Mouse (Mus musculus): ENCODE data around the gene Rpl11.
"Not testable (repeated sequence)": the region's sequence is repeated elsewhere in the genome, so short reads cannot be mapped to it uniquely, and the experiment has no call there.

Gene Rpl11

GRCm38 (mm10) chr4:136070592-136070991 lies 17.4 kb upstream of the Rpl11 start:
- no peak for DNase-seq (ENCODE audit: low spot score)

GRCm38 (mm10) chr4:136069954-136070353 lies 16.7 kb upstream of the Rpl11 start:
- peak; percentile 91 for DNase-seq (ENCODE audit: low spot score)

- DNase-seq (ENCODE audit: low spot score), result no peak
These were observed 16.1 kb upstream of the Rpl11 start for GRCm38 (mm10) chr4:136069313-136069712.

- no peak for DNase-seq (ENCODE audit: low spot score)
These were observed 9.9 kb upstream of the Rpl11 start for GRCm38 (mm10) chr4:136063143-136063542.

GRCm38 (mm10) chr4:136059800-136060488 lies 6.7 kb upstream of the Rpl11 start:
- DNase-seq (ENCODE audit: low spot score), result not testable (repeated sequence)

GRCm38 (mm10) chr4:136057916-136058315 lies 4.7 kb upstream of the Rpl11 start:
- DNase-seq (ENCODE audit: low spot score), result no peak

- no peak for DNase-seq (ENCODE audit: low spot score)
These were observed 2.8 kb upstream of the Rpl11 start for GRCm38 (mm10) chr4:136056030-136056429.

- no peak for DNase-seq (ENCODE audit: low spot score)
These were observed 615 bp upstream of the Rpl11 start for GRCm38 (mm10) chr4:136053843-136054242.

GRCm38 (mm10) chr4:136052534-136053246 lies 538 bp downstream of the Rpl11 start:
- DNase-seq (ENCODE audit: low spot score), result no peak

GRCm38 (mm10) chr4:136052060-136052459 lies 1.2 kb downstream of the Rpl11 start:
- DNase-seq (ENCODE audit: low spot score), result no peak

GRCm38 (mm10) chr4:136050226-136050625 lies 3.0 kb downstream of the Rpl11 start:
- DNase-seq (ENCODE audit: low spot score), result no peak

- DNase-seq (ENCODE audit: low spot score), result no peak
These were observed 4.8 kb downstream of the Rpl11 start for GRCm38 (mm10) chr4:136048291-136049032.

GRCm38 (mm10) chr4:136047626-136048025 lies 5.6 kb downstream of the Rpl11 start:
- DNase-seq (ENCODE audit: low spot score), result no peak

GRCm38 (mm10) chr4:136046888-136047287 lies 6.3 kb downstream of the Rpl11 start:
- no peak for DNase-seq (ENCODE audit: low spot score)

- no peak for DNase-seq (ENCODE audit: low spot score)
These were observed 8.1 kb downstream of the Rpl11 start for GRCm38 (mm10) chr4:136045091-136045490.

- DNase-seq (ENCODE audit: low spot score), result no peak
These were observed 9.3 kb downstream of the Rpl11 start for GRCm38 (mm10) chr4:136043784-136044400.

GRCm38 (mm10) chr4:136035078-136035477 lies 18.1 kb downstream of the Rpl11 start:
- no peak for DNase-seq (ENCODE audit: low spot score)

GRCm38 (mm10) chr4:136033231-136033630 lies 20.0 kb downstream of the Rpl11 start:
- no peak for DNase-seq (ENCODE audit: low spot score)

GRCm38 (mm10) chr4:136030968-136031909 lies 22.0 kb downstream of the Rpl11 start:
- peak; percentile 46 for DNase-seq (ENCODE audit: low spot score)

GRCm38 (mm10) chr4:136028689-136029088 lies 24.5 kb downstream of the Rpl11 start:
- DNase-seq (ENCODE audit: low spot score), result no peak

GRCm38 (mm10) chr4:136028132-136028564 lies 25.1 kb downstream of the Rpl11 start:
- no peak for DNase-seq (ENCODE audit: low spot score)
